Mouse (Mus musculus): ENCODE data around the gene Olfr279. TPM values are rescaled to one million over a fixed set of nuclear protein-coding genes. Genes with fewer than 3 reads are reported as not detected.
"Not testable (repeated sequence)": the region's sequence is repeated elsewhere in the genome, so short reads cannot be mapped to it uniquely, and the experiment has no call there.

Olfr279 gene
- polyA plus RNA-seq, 1 experiment from 2014 or later = not detected

GRCm38 (mm10) chr15:98506253-98506957, 14.2 kb downstream of the Olfr279 start:
- Histone ChIP-seq H3K27me3 (ENCODE audit: control insufficient read depth, insufficient read depth, low read length) (no peaks in the 10 kb centered on the region), H3K4me1 (ENCODE audit: control insufficient read depth, insufficient read depth, low read length) (peaks cover 2% of the 10 kb centered on the region; the same call in 1 of the 2 replicates), H3K4me3 (ENCODE audit: low read depth, low read length) (no peak overlapping the region), H3K9me3 (ENCODE audit: control insufficient read depth, low read length) (no peaks in the 10 kb centered on the region), H3K4me2 (ENCODE audit: low read depth) (no peak overlapping the region), H3K27ac (ENCODE audit: low read depth, low read length) (no peak overlapping the region), H3K36me3 (ENCODE audit: control insufficient read depth, insufficient read depth, low read length) (no peaks in the 10 kb centered on the region), H3K9ac (ENCODE audit: low read length) (no peak overlapping the region)
- DNase-seq (ENCODE audit: low spot score) (no peak), ATAC-seq (ENCODE audit: insufficient read depth, low FRiP score, low TSS enrichment) (no peak)
- WGBS = 85% methylated on average over 9 of the region's 9 CpGs

DNA sequence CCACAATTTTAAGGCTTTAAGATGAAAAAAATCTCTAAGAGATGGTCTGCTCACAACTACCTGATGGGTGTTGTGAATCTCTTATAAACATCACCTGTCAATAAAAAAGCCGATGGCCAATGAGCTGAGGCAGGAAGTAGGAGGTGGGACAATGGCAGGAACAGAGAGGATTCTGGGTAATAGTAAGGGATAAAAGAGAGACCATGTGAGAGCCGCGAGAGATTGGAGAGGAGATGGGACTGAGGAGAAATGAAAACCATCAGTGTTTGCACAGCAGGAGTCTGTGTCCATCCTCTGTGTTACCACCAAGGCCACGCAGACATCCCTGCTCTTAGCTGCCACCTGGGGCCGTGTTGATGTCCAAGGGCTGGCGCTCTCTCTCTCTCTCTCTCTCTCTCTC, 15.1 kb downstream of the Olfr279 start:
- no peaks in the 10 kb centered on the region for H3K36me3 ChIP-seq (ENCODE audit: control insufficient read depth, insufficient read depth, low read length)
- no peaks in the 10 kb centered on the region for H3K9me3 ChIP-seq (ENCODE audit: control insufficient read depth, low read length)
- DNase-seq (ENCODE audit: low spot score) (no peak), ATAC-seq (ENCODE audit: insufficient read depth, low FRiP score, low TSS enrichment) (no peak)
- no peaks in the 10 kb centered on the region for H3K27me3 ChIP-seq (ENCODE audit: control insufficient read depth, insufficient read depth, low read length)
- H3K4me3 ChIP-seq (ENCODE audit: low read depth, low read length) = no peak overlapping the region
- H3K9ac ChIP-seq (ENCODE audit: low read length) = no peak overlapping the region
- H3K4me1 ChIP-seq (ENCODE audit: control insufficient read depth, insufficient read depth, low read length) = peaks cover 2% of the 10 kb centered on the region; the same call in 1 of the 2 replicates
- no peak overlapping the region for H3K27ac ChIP-seq (ENCODE audit: low read depth, low read length)
- 92% methylated on average over 6 of the region's 6 CpGs for WGBS
- no peak overlapping the region for H3K4me2 ChIP-seq (ENCODE audit: low read depth)

GRCm38 (mm10) chr15:98509387-98509786, 17.2 kb downstream of the Olfr279 start:
- DNase-seq (ENCODE audit: low spot score) (no peak), ATAC-seq (ENCODE audit: insufficient read depth, low FRiP score, low TSS enrichment) (no peak)
- Histone ChIP-seq H3K27ac (ENCODE audit: low read depth, low read length) (no peak overlapping the region), H3K36me3 (ENCODE audit: control insufficient read depth, insufficient read depth, low read length) (no peaks in the 10 kb centered on the region), H3K27me3 (ENCODE audit: control insufficient read depth, insufficient read depth, low read length) (no peaks in the 10 kb centered on the region), H3K4me1 (ENCODE audit: control insufficient read depth, insufficient read depth, low read length) (peaks cover 2% of the 10 kb centered on the region; the same call in 1 of the 2 replicates), H3K4me2 (ENCODE audit: low read depth) (no peak overlapping the region), H3K9ac (ENCODE audit: low read length) (no peak overlapping the region), H3K9me3 (ENCODE audit: control insufficient read depth, low read length) (no peaks in the 10 kb centered on the region), H3K4me3 (ENCODE audit: low read depth, low read length) (no peak overlapping the region)
- 63% methylated on average over 2 of the region's 2 CpGs for WGBS

GRCm38 (mm10) chr15:98510438-98511385, 18.5 kb downstream of the Olfr279 start:
- Histone ChIP-seq H3K27ac (ENCODE audit: low read depth, low read length) (no peak overlapping the region), H3K36me3 (ENCODE audit: control insufficient read depth, insufficient read depth, low read length) (no peaks in the 10 kb centered on the region; the same call in 1 of the 2 replicates), H3K4me3 (ENCODE audit: low read depth, low read length) (no peak overlapping the region), H3K27me3 (ENCODE audit: control insufficient read depth, insufficient read depth, low read length) (no peaks in the 10 kb centered on the region), H3K4me1 (ENCODE audit: control insufficient read depth, insufficient read depth, low read length) (peaks cover 2% of the 10 kb centered on the region; the same call in 1 of the 2 replicates), H3K9ac (ENCODE audit: low read length) (no peak overlapping the region), H3K4me2 (ENCODE audit: low read depth) (peak overlapping the region; percentile 33; the same call in 1 of the 2 replicates), H3K9me3 (ENCODE audit: control insufficient read depth, low read length) (no peaks in the 10 kb centered on the region)
- no peak; the same call in 1 of the 2 replicates for ATAC-seq (ENCODE audit: insufficient read depth, low FRiP score, low TSS enrichment)
- DNase-seq (ENCODE audit: low spot score) = peak; percentile 85
- WGBS = 31% methylated on average over 25 of the region's 25 CpGs

DNA sequence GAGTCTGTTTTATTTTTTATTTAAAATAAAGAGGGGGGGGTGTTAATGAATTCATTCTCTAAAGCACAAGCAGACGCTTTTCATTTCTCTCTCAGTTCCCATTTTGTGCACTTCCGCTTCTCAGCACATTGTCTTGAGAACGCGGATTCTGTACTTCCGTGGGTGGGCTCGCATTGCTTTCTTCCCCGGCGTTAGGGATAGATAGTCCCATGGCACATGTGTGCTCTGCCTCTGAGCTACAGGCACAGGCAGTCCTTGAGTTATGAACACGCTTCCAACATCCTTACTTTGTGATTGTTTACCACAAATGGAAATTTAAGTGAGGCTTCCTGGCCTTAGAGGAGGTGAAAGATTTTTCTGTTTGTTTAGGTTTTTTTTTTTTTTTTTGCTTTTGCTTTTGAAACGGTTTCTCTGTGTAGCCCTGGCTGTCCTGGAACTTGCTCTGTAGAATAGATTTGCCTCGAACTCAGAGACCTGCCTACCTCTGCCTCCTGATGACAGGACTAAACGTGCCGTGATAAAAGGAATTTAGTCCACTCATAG, 19.3 kb downstream of the Olfr279 start:
- Histone ChIP-seq H3K27me3 (ENCODE audit: control insufficient read depth, insufficient read depth, low read length) (no peaks in the 10 kb centered on the region), H3K4me3 (ENCODE audit: low read depth, low read length) (no peak overlapping the region), H3K4me1 (ENCODE audit: control insufficient read depth, insufficient read depth, low read length) (peaks cover 2% of the 10 kb centered on the region; the same call in 1 of the 2 replicates), H3K4me2 (ENCODE audit: low read depth) (no peak overlapping the region), H3K36me3 (ENCODE audit: control insufficient read depth, insufficient read depth, low read length) (no peaks in the 10 kb centered on the region; the same call in 1 of the 2 replicates), H3K9me3 (ENCODE audit: control insufficient read depth, low read length) (no peaks in the 10 kb centered on the region), H3K27ac (ENCODE audit: low read depth, low read length) (no peak overlapping the region), H3K9ac (ENCODE audit: low read length) (no peak overlapping the region)
- WGBS = 74% methylated on average over 13 of the region's 13 CpGs
- ATAC-seq (ENCODE audit: insufficient read depth, low FRiP score, low TSS enrichment) (no peak), DNase-seq (ENCODE audit: low spot score) (no peak)

DNA sequence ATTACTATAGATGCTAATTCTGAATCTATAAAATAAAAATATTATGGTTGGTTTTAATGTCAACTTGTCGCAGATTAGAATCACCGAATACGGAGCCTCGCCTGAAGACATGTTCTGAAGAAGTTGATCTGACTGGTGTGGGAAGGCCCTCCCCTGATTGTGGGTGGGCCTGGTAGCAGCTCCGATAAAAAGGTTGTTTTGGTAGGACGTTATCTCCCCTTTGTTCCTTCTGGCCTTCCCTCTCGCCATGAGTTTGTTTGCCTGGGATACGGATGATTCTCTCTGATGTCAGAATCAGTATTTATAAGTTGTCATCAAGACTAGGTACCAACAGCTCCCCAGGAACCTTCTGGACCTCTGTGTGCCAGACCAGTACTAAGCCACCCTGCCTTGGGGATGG, 20.0 kb downstream of the Olfr279 start:
- DNase-seq (ENCODE audit: low spot score) (no peak), ATAC-seq (ENCODE audit: insufficient read depth, low FRiP score, low TSS enrichment) (no peak)
- no peaks in the 10 kb centered on the region; the same call in 1 of the 2 replicates for H3K36me3 ChIP-seq (ENCODE audit: control insufficient read depth, insufficient read depth, low read length)
- peaks cover 2% of the 10 kb centered on the region; the same call in 1 of the 2 replicates for H3K4me1 ChIP-seq (ENCODE audit: control insufficient read depth, insufficient read depth, low read length)
- H3K9ac ChIP-seq (ENCODE audit: low read length) = no peak overlapping the region
- H3K4me2 ChIP-seq (ENCODE audit: low read depth) = no peak overlapping the region
- no peaks in the 10 kb centered on the region for H3K27me3 ChIP-seq (ENCODE audit: control insufficient read depth, insufficient read depth, low read length)
- 73% methylated on average over 8 of the region's 8 CpGs for WGBS
- no peaks in the 10 kb centered on the region for H3K9me3 ChIP-seq (ENCODE audit: control insufficient read depth, low read length)
- no peak overlapping the region for H3K27ac ChIP-seq (ENCODE audit: low read depth, low read length)
- no peak overlapping the region for H3K4me3 ChIP-seq (ENCODE audit: low read depth, low read length)

- no peaks in the 10 kb centered on the region; the same call in none of the 2 replicates for H3K36me3 ChIP-seq (ENCODE audit: control insufficient read depth, insufficient read depth, low read length)
- no peak overlapping the region for H3K4me3 ChIP-seq (ENCODE audit: low read depth, low read length)
- ATAC-seq (ENCODE audit: insufficient read depth, low FRiP score, low TSS enrichment) (no peak), DNase-seq (ENCODE audit: low spot score) (no peak)
- peaks cover 2% of the 10 kb centered on the region; the same call in 1 of the 2 replicates for H3K4me1 ChIP-seq (ENCODE audit: control insufficient read depth, insufficient read depth, low read length)
- no peaks in the 10 kb centered on the region for H3K9me3 ChIP-seq (ENCODE audit: control insufficient read depth, low read length)
- no peaks in the 10 kb centered on the region for H3K27me3 ChIP-seq (ENCODE audit: control insufficient read depth, insufficient read depth, low read length)
- no peak overlapping the region for H3K27ac ChIP-seq (ENCODE audit: low read depth, low read length)
- WGBS = 55% methylated on average over 17 of the region's 17 CpGs
- no peak overlapping the region for H3K9ac ChIP-seq (ENCODE audit: low read length)
- H3K4me2 ChIP-seq (ENCODE audit: low read depth) = no peak overlapping the region
Observed at GRCm38 (mm10) chr15:98512799-98513321, 20.7 kb downstream of the Olfr279 start.

- not testable (repeated sequence) for ATAC-seq (ENCODE audit: insufficient read depth, low FRiP score, low TSS enrichment); H3K9me3 ChIP-seq (ENCODE audit: control insufficient read depth, low read length); H3K4me2 ChIP-seq (ENCODE audit: low read depth); H3K27me3 ChIP-seq (ENCODE audit: control insufficient read depth, insufficient read depth, low read length); H3K4me3 ChIP-seq (ENCODE audit: low read depth, low read length); H3K4me1 ChIP-seq (ENCODE audit: control insufficient read depth, insufficient read depth, low read length); H3K9ac ChIP-seq (ENCODE audit: low read length); DNase-seq (ENCODE audit: low spot score); H3K27ac ChIP-seq (ENCODE audit: low read depth, low read length); H3K36me3 ChIP-seq (ENCODE audit: control insufficient read depth, insufficient read depth, low read length)
- WGBS = 66% methylated on average over 3 of the region's 3 CpGs
Observed at GRCm38 (mm10) chr15:98513676-98514075, 21.5 kb downstream of the Olfr279 start.
